Mouse (Mus musculus) stomach, postnatal 0 days (tissue): ENCODE results near the gene Inafm2.

ENCODE experiments used
- CTCF ChIP-seq: IDR thresholded peaks from 2 replicates; pipeline ENCODE4 v1.5.1; 2016; ENCODE audit warnings: antibody characterized with exemption, low read depth, mild to moderate bottlenecking, moderate library complexity
- EP300 ChIP-seq: optimal IDR thresholded peaks from 2 replicates; pipeline ENCODE3; 2016; ENCODE audit warnings: antibody characterized with exemption

DNA sequence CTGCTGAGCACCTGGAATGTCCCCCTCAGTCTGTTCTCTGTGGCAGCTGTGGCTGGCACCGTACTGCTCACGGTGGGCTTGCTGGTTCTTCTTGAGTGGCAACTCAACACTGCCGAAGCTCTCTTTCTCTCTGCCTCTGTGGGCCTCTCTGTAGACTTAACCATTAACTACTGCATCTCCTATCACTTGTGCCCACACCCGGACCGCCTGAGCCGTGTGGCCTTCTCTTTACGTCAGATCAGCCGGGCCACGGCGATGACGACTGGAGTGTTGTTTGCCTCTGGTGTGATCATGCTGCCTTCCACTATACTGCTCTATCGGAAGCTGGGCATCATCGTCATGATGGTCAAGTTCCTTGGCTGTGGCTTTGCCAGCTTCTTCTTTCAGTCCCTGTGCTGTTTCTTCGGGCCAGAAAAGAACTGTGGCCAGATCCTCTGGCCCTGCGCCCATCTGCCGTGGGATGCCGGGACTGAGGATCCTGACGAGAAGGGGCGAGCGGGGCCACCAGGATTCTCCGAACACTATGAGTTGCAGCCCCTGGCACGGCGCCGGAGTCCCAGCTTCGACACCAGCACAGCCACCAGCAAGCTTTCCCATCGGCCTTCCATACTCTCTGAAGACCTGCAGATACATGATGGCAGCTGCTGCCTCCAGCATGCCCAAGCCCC, 46.2 kb downstream of the Inafm2 start:
- TF ChIP-seq CTCF, result no peak
- no peak for TF ChIP-seq EP300
